Mouse (Mus musculus): Measurements from ENCODE around the gene Eif2b2.

The Eif2b2 gene

GRCm38 (mm10) chr12:85257008-85257639, 37.8 kb downstream of the Eif2b2 start:
- no peak for DNase-seq

DNA sequence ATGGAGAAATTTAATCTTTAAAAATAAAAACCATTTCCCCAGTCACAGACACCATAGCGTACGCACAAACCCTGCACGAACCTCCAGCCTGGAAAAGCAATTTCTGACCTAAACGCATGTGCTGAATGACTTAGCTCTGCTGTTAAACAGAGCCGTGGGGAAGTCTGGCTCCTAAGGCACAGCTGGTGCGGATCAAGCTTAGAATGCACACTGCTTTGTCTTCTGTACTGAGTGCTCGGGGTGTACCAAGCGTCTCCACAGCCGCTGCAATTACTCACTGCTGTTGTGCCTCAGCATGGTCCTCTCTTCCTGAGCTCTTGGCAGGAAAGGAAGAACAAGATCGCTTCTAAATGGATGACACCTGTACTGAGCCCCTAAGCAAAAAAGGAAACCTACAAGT, 43.2 kb downstream of the Eif2b2 start:
- no peak for DNase-seq

GRCm38 (mm10) chr12:85263190-85263589, 43.9 kb downstream of the Eif2b2 start:
- no peak for DNase-seq

DNA sequence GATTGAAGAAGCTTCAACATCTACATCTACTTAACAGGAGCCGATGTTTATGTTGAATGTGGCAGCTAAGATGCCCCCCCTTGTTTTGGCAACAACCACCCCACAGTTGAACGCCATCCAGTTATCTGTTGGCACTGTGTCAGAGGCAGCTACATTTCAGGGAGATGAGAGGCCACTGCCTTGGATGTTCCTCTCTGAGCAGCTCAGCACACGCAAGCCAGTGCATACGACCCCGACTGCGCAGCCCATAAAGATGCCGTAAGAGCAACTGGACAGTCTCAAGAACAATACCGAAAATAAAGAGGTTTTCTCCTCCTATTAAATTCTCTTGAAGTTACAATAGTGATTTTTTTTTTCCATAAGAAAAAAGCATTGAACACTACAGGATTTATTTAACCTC, 45.2 kb downstream of the Eif2b2 start:
- DNase-seq, result peak; percentile 33 to 48

DNA sequence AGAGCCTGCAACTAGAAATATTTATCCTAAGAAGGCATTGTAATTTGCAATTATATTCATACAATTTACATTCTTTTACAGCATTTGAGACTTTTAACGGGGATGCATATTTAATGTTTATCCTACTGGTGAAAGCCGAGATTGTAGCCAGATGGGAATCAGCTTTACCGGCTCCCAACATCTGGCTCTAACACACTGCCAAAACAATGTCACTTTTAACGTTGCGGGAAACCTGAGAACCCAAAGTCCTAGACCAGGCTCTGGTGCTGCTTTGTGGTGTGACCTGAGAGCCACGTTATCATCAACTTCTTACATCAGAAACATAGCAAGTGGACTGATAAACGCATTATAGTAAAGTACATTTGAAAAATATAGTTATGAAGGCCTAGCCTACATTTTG, 45.7 kb downstream of the Eif2b2 start:
- no peak for DNase-seq

DNA sequence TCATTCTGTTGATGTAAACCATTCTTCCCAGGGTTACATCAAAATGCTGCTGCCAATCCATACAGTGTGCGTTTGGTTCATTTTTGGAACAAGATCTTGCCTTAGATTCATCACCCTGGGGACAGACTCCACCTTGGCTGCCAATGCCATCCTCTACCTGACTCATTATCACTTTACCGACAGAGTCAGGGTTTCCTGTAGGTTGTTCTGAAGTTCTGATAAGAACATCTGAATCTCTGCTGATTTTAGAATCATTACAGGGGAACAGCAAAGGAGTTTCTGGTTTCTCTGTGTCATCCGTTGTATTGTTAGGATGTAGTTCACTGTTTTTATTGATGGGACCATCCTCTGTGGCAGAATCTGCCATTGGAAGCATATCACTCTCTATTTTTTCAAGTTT, 47.0 kb downstream of the Eif2b2 start:
- no peak for DNase-seq

- no peak for DNase-seq
Observed at GRCm38 (mm10) chr12:85269821-85270220, 50.5 kb downstream of the Eif2b2 start.

DNA sequence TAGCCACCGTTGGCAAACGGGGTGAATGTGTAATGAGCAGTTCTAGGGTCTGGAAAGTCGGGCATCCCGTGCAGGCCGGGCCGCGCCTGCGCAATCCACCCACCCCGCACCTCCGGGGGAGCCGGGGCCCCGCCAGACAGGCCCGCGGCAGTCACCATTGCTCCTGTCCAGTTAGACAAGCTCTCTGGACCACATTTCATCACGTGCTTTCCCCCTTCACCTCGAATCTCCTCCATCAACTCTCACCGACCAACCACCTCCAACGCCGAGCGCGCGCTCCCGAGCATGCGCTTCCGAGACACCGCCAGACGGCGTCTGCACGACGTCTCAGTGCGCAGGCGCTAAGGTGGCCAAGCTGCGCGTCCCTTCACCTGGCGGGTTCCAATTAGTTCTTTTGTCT, 51.0 kb downstream of the Eif2b2 start, which contains the start of gene Mlh3:
Mlh3 (minus strand) TSS at position 281 of the 400 bp plus-strand sequence.
- DNase-seq, result peak; percentile 93 to 97

GRCm38 (mm10) chr12:85271132-85271842, 52.0 kb downstream of the Eif2b2 start:
- no peak for DNase-seq

GRCm38 (mm10) chr12:85271843-85272206, 52.5 kb downstream of the Eif2b2 start:
- no peak for DNase-seq

DNA sequence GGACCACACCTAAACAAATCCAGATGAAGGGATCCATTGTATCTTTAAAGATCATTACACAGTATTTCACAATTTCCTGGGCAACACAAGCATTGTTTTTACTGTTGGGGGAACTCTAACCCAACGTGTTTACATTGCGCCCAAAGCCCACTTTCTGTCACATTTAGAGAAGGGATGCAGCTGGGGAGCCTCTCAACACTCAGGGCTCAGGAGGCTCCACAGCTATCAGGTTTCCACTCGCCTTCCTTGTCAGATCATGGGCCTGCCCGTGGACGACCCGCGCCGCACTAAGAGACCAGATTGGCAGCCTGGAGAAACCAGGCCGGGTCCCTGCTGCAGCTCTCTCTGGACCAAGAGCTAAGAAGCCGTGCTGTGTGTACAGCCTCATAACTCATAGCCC, 54.2 kb downstream of the Eif2b2 start:
- DNase-seq, result no peak

All from cerebellum, postnatal 25 days (tissue).